Mouse (Mus musculus) frontal cortex, postnatal 14 days (tissue): ENCODE results near the gene Cldn4.
"Not testable (repeated sequence)": the region's sequence is repeated elsewhere in the genome, so short reads cannot be mapped to it uniquely, and the experiment has no call there.

ENCODE experiments used
- DNase-seq, 2 experiments: peaks; one replicate each; pipeline ENCODE4 v3.0.0; 2022; ENCODE audit warnings: low spot score in 2 of 2

Cldn4 gene

GRCm38 (mm10) chr5:134964655-134965054, 17.9 kb upstream of the Cldn4 start:
- DNase-seq = not testable (repeated sequence)

GRCm38 (mm10) chr5:134963546-134963945, 16.8 kb upstream of the Cldn4 start:
- DNase-seq = no peak

GRCm38 (mm10) chr5:134961519-134961918, 14.8 kb upstream of the Cldn4 start:
- no peak for DNase-seq

- no peak for DNase-seq
Measured at GRCm38 (mm10) chr5:134960430-134960829, 13.7 kb upstream of the Cldn4 start.

- no peak for DNase-seq
Measured at GRCm38 (mm10) chr5:134959114-134959513, 12.4 kb upstream of the Cldn4 start.

GRCm38 (mm10) chr5:134955491-134955890, 8.8 kb upstream of the Cldn4 start:
- DNase-seq = no peak

GRCm38 (mm10) chr5:134951053-134951884, 4.5 kb upstream of the Cldn4 start:
- DNase-seq = no peak

GRCm38 (mm10) chr5:134948085-134948439, 1.3 kb upstream of the Cldn4 start:
- DNase-seq = no peak

- no peak for DNase-seq
Measured at GRCm38 (mm10) chr5:134947420-134948084, 818 bp upstream of the Cldn4 start.

- no peak for DNase-seq
Measured at GRCm38 (mm10) chr5:134946063-134946856, 474 bp downstream of the Cldn4 start.

GRCm38 (mm10) chr5:134945266-134945959, 1.3 kb downstream of the Cldn4 start:
- DNase-seq = no peak

GRCm38 (mm10) chr5:134944179-134944578, 2.6 kb downstream of the Cldn4 start:
- DNase-seq = no peak

- no peak for DNase-seq
Measured at GRCm38 (mm10) chr5:134942740-134943139, 4.0 kb downstream of the Cldn4 start.

- DNase-seq = no peak
Measured at GRCm38 (mm10) chr5:134941472-134942209, 5.1 kb downstream of the Cldn4 start.

GRCm38 (mm10) chr5:134939554-134939953, 7.2 kb downstream of the Cldn4 start:
- DNase-seq = not testable (repeated sequence)

- DNase-seq = no peak
Measured at GRCm38 (mm10) chr5:134939069-134939468, 7.7 kb downstream of the Cldn4 start.

GRCm38 (mm10) chr5:134936626-134937185, 10.0 kb downstream of the Cldn4 start:
- no peak for DNase-seq

- no peak for DNase-seq
Measured at GRCm38 (mm10) chr5:134936051-134936450, 10.7 kb downstream of the Cldn4 start.

GRCm38 (mm10) chr5:134934666-134935065, 12.1 kb downstream of the Cldn4 start:
- DNase-seq = no peak

- not testable (repeated sequence) for DNase-seq
Measured at GRCm38 (mm10) chr5:134933686-134934085, 13.0 kb downstream of the Cldn4 start.

GRCm38 (mm10) chr5:134933281-134933680, 13.5 kb downstream of the Cldn4 start:
- no peak for DNase-seq
